Comparison of ENCODE assay signal across 8 mouse cellular contexts in the genomic region with DNA sequence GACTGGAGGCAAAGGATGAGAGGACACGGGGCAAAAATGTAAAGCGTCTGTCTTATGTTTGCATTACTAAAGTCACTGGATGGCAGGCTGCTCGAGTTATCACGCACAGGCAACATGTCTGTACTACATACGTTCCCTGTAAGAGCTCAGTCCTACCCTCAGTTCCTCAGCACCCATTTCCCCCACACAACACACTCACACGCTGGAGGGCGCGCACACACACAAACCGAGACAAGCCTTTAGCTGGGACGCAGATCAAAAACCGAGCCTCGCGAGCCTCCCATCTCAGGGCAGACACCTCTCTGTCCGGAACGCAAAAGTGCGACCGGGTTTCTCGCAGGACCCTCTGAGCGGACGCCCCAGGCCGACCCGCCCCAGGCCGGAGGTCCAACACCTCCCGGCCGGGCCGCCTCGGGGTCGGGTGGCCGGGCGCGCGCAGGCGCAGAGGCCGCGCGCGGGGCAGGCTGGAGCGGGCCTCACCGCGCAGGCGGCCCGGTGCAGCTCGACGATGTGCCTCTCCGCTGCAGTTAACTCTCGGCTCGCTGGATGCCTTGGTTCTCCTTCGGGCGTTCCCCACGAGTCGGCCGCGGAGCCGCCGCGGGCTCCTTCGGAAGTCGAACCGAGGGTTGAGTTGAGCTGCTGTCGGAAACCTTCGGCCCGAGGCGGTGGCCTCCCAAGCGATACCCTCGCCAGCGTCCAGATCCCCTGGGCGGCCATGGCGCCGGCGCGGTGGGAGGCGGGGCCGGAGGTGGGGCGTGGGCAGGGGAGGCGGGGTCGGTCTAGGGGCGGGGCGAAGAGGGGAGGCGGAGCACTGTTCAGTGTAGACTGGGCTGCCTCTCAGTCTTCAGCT. TPM values are rescaled to one million over a fixed set of nuclear protein-coding genes. Genes with fewer than 3 reads are reported as not detected.
DNase-seq lines count a peak whose midpoint lies in the region; ATAC-seq and TF ChIP-seq lines count a peak whose summit lies in the region.
"Not testable (repeated sequence)": the region's sequence is repeated elsewhere in the genome, so short reads cannot be mapped to it uniquely, and the experiment has no call there.

Gene 2310009B15Rik, minus strand, starts transcription at position 752 of the 850 bp plus-strand sequence.

- ATAC-seq in hindbrain, postnatal 0 days = peak; percentile 99

- peak; percentile 47 for DNase-seq in WW6 (ENCODE audit: low read depth, low spot score)
- peak; percentile 64 to 85 for DNase-seq in cerebellum, postnatal 4 days (ENCODE audit: low spot score in 2 of 2)
- DNase-seq in gastrocnemius, adult 8-10 months (ENCODE audit: low spot score in 2 of 2) = peak; percentile 59 to 62
- DNase-seq in hindbrain, postnatal 0 days (ENCODE audit: low spot score) = peak; percentile 88
- peak; percentile 58 to 76 for DNase-seq in left cerebral cortex, adult 8-10 months (ENCODE audit: low spot score in 2 of 2)
- DNase-seq in right cerebral cortex, adult 2 months (ENCODE audit: low spot score in 2 of 2) = peak; percentile 75 to 79
- DNase-seq in urinary bladder, postnatal 10 days (ENCODE audit: low spot score) = peak; percentile 46

- not testable (repeated sequence) for H3K27me3 ChIP-seq in hindbrain, postnatal 0 days (ENCODE audit: insufficient read depth, low read length); megakaryocyte, embryonic 14.5 days (replicated peaks)

- not testable (repeated sequence) for H3K4me1 ChIP-seq in hindbrain, postnatal 0 days (ENCODE audit: insufficient read depth, low read length); megakaryocyte, embryonic 14.5 days

- WGBS in hindbrain, postnatal 0 days = under 1% methylated on average over 38 of the region's 79 CpGs

- not testable (repeated sequence) for H3K36me3 ChIP-seq in hindbrain, postnatal 0 days (ENCODE audit: insufficient read depth, low read length); megakaryocyte, embryonic 14.5 days (replicated peaks; ENCODE audit: low read length)

- H3K4me2 ChIP-seq in hindbrain, postnatal 0 days (ENCODE audit: low read depth, low read length) = peak within 1 kb of the TSS; percentile 44

- peak within 1 kb of the TSS; percentile 82 for H3K27ac ChIP-seq in hindbrain, postnatal 0 days

- H3K9ac ChIP-seq in hindbrain, postnatal 0 days (replicated peaks; ENCODE audit: low read length) = peak within 1 kb of the TSS; percentile 48

- peak within 1 kb of the TSS; percentile 46 for H3K4me3 ChIP-seq in hindbrain, postnatal 0 days (ENCODE audit: low read length)
- peak within 1 kb of the TSS; percentile 91 for H3K4me3 ChIP-seq in megakaryocyte, embryonic 14.5 days (replicated peaks)

- not testable (repeated sequence) for TF ChIP-seq CTCF in hindbrain, postnatal 0 days (IDR thresholded peaks at IDR 0.05; ENCODE audit: low read depth)

- H3K9me3 ChIP-seq in hindbrain, postnatal 0 days (ENCODE audit: low read length); megakaryocyte, embryonic 14.5 days: not testable (repeated sequence)

RNA-seq across cellular contexts. Expression of gene 2310009B15Rik, which starts in this region (rescaled TPM):
- 10 to 100 TPM; 15.9 to 19.9 (median 18.9) TPM for total RNA-seq in gastrocnemius, adult 8-10 months (2022)
- total RNA-seq in hindbrain, postnatal 0 days (2014; rRNA removed) = 29.1 and 32.7 TPM in 2 replicates
- 45.0 and 45.6 TPM in 2 replicates for polyA plus RNA-seq in hindbrain, postnatal 0 days (2015; fragmentation: Nextera tagmentation; extraction: Ambion mirVana)
- 10 to 100 TPM; 12.3 to 15.5 (median 13.7) TPM for total RNA-seq in left cerebral cortex, adult 8-10 months (2022)
- polyA plus RNA-seq in megakaryocyte, embryonic 14.5 days (2012; ENCODE audit: insufficient read depth, low replicate concordance) = 30.1 and 54.8 TPM in 2 replicates

Comparison
In these comparisons a context has a peak if more than half of its experiments do, and no peak if none do; other contexts are left out.
1. Peak in every context shown above with its lines: DNase-seq, ATAC-seq, H3K4me3 ChIP-seq and H3K27ac ChIP-seq.